Mouse (Mus musculus) ES-Bruce4 (cell line): ENCODE measurements around the gene Fbxo24.

Source experiments
- CTCF ChIP-seq: IDR thresholded peaks from one replicate; pipeline ENCODE4 v1.8.1; 2011; ENCODE audit warnings: low read depth, low read length
- EP300 ChIP-seq: IDR thresholded peaks from 2 replicates; pipeline ENCODE4 v1.6.1; 2011; ENCODE audit warnings: low read depth, low read length; ENCODE audit not compliant: insufficient read depth
- POLR2A ChIP-seq: IDR thresholded peaks from one replicate; pipeline ENCODE4 v1.8.1; 2011; ENCODE audit warnings: low read length; ENCODE audit not compliant: insufficient read depth

DNA sequence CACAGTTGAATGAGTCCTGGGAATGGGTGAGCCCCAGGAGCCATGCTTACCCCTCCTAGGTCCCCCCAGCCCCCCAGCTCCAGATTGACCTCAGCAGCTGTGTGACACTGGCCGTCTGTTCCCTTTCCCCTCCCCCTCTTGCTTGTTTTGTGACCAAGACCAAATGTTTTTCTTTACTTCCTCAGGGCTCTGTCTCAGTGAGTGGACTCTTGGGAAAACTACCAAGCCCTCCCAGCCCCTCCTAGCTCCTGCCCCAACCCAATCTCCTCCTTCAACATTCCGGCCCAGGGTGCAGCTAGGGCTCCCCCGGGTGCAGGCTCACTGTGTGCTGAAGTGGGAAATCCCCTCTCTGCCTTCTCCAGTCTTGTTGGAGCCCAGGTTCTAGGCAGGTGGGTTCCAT lies 1.8 kb upstream of the Fbxo24 start:
- TF ChIP-seq CTCF = no peak
- peak; percentile 40; the same call in 1 of the 2 replicates for TF ChIP-seq EP300
- no peak for TF ChIP-seq POLR2A
